Mouse (Mus musculus) spleen, postnatal 4 days (tissue): ENCODE measurements around the gene Myo1d.
A peak's percentile ranks its signal among the peaks of the same experiment; 100 is the strongest.

Experiments
- DNase-seq, 2 experiments: peaks; one replicate each; pipeline ENCODE4 v3.0.0; 2022; ENCODE audit warnings: low spot score in 2 of 2

The Myo1d gene

DNA sequence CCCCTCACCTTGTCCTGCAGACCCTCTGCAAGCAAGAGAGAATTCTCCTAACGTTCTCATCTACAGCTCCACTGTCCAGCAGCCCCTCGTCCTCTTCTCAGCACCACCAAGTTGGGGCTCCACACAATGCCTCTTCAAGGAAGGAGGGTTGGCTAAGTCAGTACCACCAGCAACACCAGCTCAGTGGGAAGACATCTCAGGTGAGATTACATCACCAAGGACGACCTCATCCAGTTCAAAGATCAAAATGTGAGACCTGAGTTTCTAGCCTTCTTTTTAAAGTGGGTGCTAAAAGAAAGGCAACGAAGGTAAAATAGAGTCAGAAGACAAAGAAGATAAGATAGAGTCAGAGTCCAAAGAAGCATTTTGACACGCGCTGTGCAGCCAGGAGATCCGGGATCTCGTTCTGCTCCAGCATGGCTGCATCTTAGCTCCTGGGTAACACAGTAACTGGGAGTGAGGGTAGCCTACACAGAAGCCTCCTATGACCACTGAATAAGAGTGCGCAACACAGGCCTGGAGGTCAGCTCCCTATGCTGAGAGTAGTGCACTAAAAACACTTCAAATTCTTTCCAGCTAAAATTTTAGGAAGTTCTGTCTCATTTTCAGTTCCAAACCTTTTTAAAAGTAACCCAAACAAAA lies 56.3 kb downstream of the Myo1d start:
- DNase-seq = no peak

DNA sequence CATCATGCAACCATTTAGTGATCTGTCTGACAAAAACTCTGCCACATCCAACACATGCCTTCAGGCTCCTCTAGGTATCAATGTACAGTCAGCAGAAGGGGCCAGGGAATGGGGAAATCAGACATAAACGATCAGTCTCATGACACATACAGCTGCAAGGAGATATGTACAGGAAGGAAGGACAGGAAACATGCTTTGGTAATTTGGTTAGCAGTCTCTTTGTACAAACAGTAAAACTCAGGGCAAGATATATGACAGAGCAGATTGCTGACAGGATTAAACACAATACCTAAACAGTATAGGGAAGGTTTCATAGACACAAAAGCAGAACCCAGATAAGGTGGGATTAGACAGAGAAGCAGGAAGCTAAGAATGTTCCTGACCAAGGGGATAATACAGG lies 60.8 kb downstream of the Myo1d start:
- no peak for DNase-seq

DNA sequence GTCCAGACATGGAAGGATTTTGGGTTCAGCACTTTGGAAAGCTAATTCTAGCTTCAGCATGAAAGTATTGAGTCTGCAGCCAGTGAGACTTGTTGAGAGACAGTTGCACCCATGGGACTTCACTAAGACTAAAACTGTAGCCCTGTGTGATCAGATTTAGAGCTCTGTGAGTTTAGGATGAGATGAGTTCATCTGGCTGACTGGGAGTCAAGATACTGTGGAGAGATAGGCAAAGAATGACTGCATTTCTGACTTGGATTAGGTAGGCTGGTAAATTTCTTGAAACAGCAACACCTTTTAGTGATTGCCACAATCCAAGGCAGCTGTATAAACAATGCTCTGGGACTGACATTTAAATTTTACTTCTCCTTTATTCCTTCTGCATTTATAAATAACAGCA lies 61.8 kb downstream of the Myo1d start:
- no peak for DNase-seq

DNA sequence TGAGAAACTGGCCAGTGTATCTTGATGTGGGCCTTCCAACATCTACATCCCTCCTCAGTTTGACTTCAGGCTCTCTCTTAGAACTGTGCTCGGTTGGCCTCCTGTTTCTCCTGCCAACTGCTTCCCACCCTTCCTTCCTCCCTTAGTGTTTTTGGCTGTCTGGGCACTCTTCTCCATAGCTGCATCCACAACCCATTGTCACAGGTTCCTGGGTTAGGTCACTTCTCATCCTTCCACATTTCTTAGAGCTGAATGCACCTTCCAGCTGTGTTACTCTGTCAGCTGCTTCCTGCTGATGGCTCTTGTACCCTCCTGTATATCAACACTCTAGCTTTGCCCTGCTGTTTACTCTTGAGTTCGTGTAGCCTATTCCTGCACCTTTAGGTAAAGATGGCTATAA lies 64.7 kb downstream of the Myo1d start:
- no peak for DNase-seq

DNA sequence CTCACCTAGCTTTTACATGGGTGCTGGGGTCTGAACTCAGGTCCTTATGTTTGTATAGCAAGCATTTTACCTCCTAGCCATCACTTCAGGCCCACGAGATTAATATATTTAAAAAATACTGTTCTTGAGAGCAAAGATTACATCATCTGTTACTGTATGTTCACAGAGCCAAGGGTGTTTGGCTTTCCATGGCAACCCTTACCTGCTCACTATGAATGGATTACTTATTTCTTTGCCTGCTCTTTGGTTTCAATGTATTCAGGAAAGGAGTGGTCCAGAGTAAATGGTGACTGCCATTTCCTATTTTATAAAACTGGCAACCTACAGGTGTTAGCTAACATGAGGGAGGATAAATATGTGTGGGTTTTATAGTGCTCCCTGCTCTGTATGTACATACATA lies 66.1 kb downstream of the Myo1d start:
- no peak for DNase-seq

DNA sequence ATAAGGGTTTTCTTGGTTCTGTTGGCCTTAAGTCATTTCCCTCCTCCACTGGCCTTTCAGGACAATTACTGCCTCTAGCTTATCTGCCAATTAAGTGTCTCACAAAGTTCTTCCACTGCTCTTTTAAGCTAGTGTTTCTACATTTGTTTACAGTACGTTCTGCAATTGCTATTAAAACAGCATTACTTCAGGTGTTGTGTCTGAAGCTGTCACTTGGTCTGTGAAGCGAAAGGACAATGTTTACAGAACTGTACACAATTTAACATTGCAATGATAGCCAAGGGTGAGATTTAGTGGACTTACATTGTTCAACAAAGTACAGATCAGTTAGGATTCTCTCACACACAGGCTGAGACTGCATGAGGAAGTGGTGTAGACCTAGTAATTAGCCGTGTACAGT lies 67.6 kb downstream of the Myo1d start:
- peak in 1 of 2 experiments; percentile 13 for DNase-seq

DNA sequence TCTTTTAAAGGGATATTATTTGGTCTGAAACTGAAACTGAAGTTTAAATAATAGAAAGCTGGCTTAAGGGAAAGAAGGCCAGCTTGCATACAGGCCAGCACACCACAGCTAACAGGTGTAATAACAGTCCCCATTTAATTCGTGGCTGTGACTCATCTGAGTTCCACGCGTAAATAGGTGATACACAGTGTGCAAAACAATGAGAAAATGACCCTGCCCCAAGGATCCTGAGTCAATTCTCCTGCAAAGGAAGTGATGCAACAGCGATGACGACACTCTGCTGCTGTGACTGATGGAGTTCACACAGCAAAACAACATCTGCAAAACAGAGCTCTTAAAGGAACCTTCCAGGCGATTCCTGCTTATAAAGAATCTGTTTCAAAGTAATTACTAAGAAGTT lies 68.5 kb downstream of the Myo1d start:
- peak in 1 of 2 experiments; percentile 49 for DNase-seq

DNA sequence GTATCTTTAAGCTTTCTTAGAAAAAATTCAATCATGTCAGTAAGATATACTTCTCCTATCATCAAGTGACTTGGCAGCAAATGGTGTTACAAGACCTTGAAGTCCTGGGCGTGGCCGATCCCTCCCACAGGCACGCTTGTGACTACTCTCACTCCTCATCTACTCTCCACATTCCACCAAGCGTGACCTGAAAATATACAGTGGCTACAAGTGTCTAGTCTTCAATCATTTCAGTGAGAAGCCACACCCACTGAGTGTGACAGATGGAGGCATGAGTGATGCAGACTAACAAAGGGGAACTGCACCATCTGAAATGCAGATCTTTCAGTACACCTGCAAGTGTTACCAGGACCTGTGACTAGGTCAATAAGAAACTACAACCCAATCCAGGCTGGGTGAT lies 79.2 kb downstream of the Myo1d start:
- DNase-seq = no peak

DNA sequence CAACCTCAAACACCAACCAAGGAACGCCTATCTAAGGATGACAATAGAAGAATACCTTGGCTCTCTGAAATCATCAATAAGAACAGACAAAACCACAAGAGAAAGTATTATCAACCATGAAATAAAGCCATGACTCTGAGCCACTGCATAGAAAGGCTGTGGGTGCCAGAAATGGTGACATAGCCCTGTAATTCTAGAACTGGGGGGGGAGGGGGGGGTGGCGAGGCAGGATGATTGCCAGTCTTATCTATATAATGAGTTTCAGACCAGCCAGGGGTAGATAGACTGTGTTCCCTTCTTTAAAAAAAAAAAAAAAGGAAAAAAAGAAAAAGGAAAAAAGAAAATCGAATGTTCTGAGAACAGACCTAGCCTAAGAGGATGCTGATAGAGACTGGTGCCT lies 81.1 kb downstream of the Myo1d start:
- no peak for DNase-seq

DNA sequence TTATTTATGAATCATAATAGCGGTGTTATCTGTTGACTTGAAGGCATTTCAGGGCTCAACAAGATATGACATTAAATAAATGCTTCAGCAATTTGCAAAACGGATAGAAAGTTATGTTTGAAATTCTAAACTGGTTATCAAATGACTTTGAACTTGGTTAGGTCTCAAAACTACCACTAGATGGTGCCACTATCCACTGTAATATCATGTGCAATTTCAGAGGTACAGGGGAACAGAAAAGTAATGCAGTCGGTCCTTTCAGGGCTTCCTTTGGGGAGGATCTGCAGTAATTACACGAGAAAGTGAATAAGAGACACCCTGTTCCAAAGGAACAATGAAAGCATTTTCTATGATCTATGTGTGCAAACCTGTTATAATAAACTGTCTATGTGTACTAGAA lies 83.5 kb downstream of the Myo1d start:
- DNase-seq = peak in 1 of 2 experiments; percentile 44

DNA sequence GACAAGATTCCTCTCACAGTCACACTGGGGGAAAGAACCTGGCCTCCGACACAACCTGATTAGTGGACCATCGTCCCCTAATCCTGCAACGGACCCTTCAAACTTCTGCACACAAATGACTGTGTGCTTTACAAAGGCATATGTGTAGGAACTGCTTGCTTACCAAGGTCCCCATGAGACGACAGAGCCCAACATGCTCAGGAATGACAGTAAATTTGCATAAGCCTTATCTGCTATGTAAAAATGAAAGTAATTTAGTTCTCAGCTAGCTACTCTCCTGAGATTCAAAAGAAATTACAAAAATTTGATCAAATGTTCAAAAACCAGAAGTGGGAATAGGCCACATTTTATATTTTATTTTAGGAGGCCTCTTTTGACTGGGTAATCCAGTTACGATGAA lies 95.2 kb downstream of the Myo1d start:
- DNase-seq = no peak

DNA sequence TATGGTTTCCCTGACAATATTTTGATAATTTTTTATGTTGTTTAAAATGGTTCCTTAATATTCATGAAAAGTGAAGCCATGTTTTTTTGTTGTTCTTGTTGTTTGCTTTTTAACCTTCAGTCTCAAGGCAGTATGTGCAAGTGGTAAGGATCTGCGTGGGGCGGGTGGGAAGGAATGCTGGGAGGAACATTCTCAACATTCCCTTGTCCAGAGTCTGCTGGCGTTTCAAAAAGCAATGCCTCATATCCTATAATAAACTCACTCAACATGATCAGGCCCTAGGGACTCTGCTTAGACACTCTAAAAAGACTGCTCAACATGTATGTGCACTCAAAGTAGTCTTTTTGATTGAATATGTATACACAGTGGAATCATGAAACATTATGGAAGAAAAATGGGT lies 97.1 kb downstream of the Myo1d start:
- DNase-seq = no peak

DNA sequence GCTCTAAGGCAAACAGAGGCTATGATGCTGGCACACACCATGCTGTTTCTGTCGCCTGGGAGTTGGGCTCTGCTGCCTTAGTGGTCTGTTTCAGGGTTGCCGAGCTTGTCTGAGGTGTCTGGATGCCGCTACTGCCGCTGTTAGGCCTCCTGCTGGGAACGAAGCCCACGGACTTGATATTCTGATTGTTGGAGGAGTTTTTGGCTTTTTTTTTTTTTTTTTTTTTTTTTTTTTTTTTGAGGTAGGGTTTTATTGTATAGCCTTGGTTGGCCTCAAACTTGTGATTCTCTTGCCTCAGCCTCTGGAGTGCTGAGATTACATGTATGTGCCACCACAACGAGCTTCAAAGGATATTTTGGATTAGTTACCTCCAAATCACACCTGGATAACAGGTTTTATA lies 106.8 kb downstream of the Myo1d start:
- no peak for DNase-seq

DNA sequence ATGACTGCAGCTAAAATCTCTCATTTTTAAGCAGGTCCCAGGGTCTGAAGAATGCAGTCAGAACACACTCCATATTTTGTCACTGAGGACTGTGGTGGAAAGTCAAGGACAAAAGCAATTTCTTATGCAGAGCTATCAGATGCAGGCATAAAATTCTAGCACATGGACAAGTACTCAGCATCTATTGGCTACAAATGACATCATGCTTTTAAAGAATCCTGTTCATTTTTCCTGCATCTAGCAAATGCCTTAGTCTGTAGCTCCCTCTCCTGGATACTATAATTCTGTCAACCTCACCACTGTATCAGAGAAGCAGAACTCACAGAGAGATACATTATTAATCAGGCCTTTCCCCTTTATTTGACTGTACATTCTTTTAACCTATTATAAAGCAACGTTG lies 109.4 kb downstream of the Myo1d start:
- DNase-seq = no peak

DNA sequence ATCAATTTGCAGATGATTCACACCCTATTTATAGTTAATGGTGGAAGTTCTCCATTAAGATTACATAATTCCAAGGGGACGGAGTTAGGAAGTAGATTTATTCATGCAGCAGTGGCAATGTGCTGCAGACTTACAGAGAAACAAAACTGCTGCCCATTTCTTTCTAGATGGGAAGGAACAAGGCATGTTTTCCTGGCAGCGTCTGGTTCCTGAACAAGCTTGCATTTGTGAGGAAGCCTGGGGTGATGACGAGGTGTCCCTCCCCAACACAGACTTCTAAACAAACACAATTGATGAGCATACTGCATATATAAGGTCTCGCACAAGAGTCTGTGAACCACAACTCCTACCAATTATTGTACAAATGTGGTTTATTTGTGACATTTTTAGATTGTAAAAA lies 109.9 kb downstream of the Myo1d start:
- no peak for DNase-seq

DNA sequence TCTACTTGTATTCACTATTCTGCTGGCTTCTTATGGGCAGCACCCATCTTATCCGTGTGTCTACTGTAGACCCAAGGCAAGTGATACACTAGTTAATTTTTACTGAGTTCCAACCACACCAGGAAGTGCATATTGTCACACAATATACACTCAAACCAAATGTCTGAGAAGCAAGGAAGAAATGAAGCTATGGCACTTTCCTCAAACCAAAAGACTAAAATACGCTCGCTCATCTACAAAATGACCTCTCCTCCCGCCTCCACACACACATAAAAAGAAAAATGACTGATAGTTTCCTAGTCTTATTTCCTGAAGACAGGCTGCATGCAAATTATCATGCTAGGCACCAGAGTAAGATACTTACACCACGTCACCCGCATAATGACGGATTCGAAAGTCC lies 113.6 kb downstream of the Myo1d start:
- DNase-seq = no peak

DNA sequence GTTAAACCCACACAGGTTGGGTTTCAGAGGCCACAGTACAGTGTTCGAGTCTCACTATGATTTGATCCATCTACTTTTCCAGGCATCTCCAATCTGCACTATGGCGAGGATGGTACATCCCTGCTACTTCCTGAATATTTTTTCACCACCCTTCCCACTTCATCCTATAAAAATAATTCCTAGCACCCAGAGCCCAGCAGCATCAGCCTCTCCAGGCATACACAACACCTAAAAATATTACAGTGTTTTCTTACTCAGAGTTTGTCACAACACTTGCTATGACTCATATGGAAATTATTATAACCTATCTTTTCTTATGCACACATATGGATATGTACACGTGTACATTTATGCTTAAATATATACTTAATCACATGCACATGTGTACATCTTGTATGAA lies 115.6 kb downstream of the Myo1d start:
- DNase-seq = no peak

DNA sequence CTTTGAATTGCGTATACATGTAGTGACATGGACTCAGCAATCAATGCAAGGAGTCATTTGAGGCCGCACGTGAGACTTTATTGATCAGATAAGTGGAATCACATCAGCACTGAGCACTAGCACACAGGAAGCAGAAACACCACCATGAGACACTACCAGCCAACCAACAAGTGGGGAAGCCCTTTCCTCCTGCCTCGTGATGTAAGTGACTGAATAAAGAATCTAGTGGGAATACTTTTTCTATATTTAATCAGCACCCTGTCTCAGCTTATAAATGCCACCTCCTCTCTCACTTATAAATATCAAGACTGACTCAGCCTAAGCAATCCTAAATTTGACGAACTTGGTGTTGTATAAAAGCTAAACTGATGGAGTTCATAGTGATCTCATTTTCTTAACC lies 134.7 kb downstream of the Myo1d start:
- DNase-seq = no peak

DNA sequence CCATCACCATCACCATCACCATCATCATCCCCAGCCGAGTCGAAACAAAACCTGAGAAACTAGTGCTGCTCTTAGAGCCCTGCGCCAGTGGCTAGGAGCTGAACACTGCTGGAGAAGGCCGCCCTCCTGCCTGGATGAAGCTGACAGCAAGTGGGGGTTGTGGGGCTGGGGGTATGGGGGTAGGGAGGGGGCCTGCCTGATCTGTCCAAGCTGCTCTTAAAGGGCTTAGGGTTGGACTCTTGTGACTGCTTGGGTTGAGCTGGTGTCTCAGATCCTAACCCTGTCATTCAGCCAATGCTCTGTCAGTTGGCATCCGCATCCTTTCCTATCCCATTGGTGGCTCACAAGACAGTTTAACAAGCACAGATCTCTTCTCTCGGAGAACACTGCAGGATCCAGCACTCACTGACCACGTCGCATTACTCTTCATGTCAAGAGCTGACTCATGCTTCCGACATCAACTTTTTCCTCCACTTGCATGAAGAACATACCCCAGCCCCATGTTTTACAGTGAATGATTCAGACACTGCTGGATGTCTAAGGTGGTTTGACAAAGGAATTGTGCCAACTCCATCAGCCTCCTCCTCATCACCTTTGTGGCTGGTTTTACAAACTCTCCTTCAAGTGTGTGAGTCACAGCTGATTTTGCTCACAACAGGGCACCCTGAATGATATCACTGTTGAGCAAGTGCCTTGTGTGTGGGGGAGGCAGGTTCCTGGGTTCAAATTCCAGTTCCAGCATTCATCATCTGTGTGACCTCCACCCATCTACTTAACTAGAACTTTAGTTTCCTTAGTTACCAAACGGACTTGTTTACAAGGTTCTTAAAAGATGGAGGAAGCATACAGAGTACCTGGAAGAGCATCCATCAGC lies 150.6 kb downstream of the Myo1d start:
- no peak for DNase-seq

DNA sequence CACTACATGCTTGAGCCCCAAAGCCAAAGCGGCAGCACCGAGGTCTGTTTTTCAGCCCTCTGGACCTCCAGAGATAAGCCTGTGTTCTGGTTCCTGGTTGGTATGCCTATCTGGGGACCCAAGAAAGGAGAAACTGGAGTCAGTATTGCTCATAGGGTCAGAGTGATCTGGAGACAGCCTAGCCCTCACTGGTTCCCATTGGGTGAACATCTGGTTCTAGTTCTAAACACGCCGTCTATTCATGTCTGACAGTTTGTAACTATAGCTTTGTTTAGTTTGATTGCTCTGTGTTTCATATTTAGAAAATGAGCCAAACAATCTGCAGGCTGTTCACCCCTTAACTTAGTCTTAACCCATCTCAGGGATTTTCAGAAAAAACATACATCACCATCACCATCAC lies 151.2 kb downstream of the Myo1d start:
- DNase-seq = no peak

DNA sequence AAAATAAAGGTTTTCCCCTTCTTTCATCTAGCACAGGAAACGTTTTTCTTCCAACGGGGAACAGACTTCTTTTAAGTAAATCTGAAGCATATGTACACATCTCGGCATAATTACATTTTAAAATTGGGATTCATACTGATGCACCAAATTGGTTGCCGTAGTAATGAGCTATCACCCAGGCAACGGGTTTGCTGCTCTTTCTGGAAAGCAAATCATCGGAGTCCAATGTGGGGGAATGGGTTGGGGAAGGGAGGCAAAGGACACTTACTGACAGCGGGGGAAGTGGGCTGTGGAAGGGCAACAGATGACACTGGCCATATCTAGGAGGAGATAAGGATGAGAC lies 156.8 kb downstream of the Myo1d start:
- no peak for DNase-seq

DNA sequence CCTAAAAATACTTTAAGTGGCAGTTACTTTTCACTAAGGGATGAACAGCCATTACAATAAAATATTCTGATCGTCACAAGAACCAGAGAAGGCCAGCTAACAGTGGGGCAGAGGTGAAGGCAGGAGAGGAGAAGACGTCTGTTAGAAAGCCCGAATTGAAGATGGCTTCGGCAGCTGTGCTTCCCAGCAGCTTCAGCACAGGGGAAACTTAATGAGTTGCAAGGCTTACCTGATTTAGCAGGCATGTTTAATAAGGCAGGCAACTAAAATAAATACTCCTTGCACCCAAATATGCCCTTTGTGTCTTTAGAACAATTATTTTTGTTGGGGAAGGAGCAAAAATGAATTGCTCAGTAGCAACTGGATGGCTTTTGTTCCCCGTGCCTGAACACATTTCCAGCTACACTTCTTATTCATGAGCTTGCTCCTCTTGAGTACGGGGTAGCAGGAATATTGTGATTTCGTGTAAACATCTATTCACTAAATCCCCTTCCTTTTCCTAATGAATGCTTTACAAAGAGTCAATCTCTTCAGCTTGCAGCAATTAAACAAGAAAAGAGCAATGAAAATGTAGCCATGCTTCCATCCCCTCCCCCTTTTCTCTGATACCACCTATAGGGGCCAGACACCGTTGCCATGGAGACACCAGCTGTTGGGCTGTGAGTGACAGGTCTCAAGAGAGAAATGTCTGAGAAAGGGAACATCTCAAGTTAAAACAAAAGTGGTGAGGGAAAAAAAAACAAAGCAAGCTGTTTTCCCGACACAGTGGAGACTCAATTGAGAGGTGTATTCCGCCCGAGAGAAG lies 157.4 kb downstream of the Myo1d start:
- DNase-seq = no peak
